Mouse (Mus musculus): ENCODE data around the gene Gzmb.

- TF ChIP-seq CTCF (IDR thresholded peaks at IDR 0.05; ENCODE audit: low read depth, low read length) = no peak
- TF ChIP-seq TAL1 (conservative IDR thresholded peaks at IDR 0.05; ENCODE audit: low read depth, low read length) = no peak
- no peak for TF ChIP-seq GATA1 (IDR thresholded peaks at IDR 0.05; ENCODE audit: borderline replicate concordance, low read length)
- TF ChIP-seq POLR2AphosphoS5 (IDR thresholded peaks at IDR 0.05; ENCODE audit: insufficient replicate concordance, low read depth, low read length) = no peak
Measured at GRCm38 (mm10) chr14:56288651-56289050, 26.6 kb upstream of the Gzmb start.
